Mouse (Mus musculus) embryonic fibroblast, embryonic 13.5 days (primary cell): ENCODE data around the gene Cd177.

Experiments
- CTCF ChIP-seq: IDR thresholded peaks from 2 replicates; pipeline ENCODE4 v1.5.1; 2011; ENCODE audit warnings: mild to moderate bottlenecking, control low read depth, low read length, moderate library complexity, borderline replicate concordance; ENCODE audit not compliant: insufficient read depth
- POLR2A ChIP-seq: IDR thresholded peaks from 2 replicates; pipeline ENCODE4 v1.6.1; 2011; ENCODE audit warnings: low read depth, mild to moderate bottlenecking, control low read depth, low read length, moderate library complexity

DNA sequence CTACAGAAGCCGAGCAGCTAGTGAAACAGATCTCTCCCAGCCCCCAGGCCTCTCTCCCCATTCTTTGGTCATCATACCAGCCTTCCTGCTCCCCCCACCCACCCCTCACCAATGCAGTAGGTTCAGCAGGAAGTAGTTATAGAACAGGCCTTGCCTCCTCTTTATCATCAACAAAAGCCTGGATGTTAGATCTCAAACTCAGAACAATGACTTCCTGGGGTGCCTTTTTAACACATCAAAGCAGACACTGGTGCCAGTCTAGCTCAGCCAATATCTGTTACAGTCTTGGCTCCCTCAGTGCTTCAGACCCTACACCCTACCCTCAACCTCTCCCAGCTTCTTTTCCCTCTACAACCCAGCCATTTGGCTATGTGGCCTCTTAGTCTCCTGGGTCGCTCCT is 48.9 kb upstream of the Cd177 start:
- TF ChIP-seq POLR2A, result no peak
- no peak for TF ChIP-seq CTCF
